Mouse (Mus musculus) ES-Bruce4 (cell line): Measurements from ENCODE around the gene Mbnl1. TPM values are rescaled to one million over a fixed set of nuclear protein-coding genes. Genes with fewer than 3 reads are reported as not detected.

Experiments used
- H3K27ac ChIP-seq: 2 replicates; pipeline ENCODE4 v1.5.1; 2012; ENCODE audit warnings: low read length, inconsistent platforms; ENCODE audit not compliant: insufficient read depth
- H3K27me3 ChIP-seq: 2 replicates; pipeline ENCODE4 v1.6.1; 2012; ENCODE audit warnings: mild to moderate bottlenecking, low read length, inconsistent platforms; ENCODE audit not compliant: control insufficient read depth, poor library complexity, insufficient read depth, severe bottlenecking
- H3K36me3 ChIP-seq: 2 replicates; pipeline ENCODE4 v1.6.1; 2012; ENCODE audit warnings: inconsistent platforms, mild to moderate bottlenecking, low read length, moderate library complexity; ENCODE audit not compliant: control insufficient read depth, poor library complexity, insufficient read depth, severe bottlenecking
- H3K4me1 ChIP-seq: one replicate; pipeline ENCODE4 v1.8.1; 2011; ENCODE audit warnings: low read length; ENCODE audit not compliant: control insufficient read depth, insufficient read depth
- H3K4me3 ChIP-seq: 2 replicates; pipeline ENCODE4 v1.5.1; 2011; ENCODE audit warnings: low read depth, mild to moderate bottlenecking, low read length
- H3K9ac ChIP-seq: 2 replicates; pipeline ENCODE4 v1.6.1; 2012; ENCODE audit warnings: low read depth, mild to moderate bottlenecking, inconsistent platforms; ENCODE audit not compliant: poor library complexity, severe bottlenecking
- H3K9me3 ChIP-seq: replicated peaks from 2 replicates; pipeline ENCODE4 v1.6.1; 2012; ENCODE audit warnings: mild to moderate bottlenecking, low read length, inconsistent platforms; ENCODE audit not compliant: control insufficient read depth, poor library complexity, insufficient read depth, severe bottlenecking
- CTCF ChIP-seq: IDR thresholded peaks from one replicate; pipeline ENCODE4 v1.8.1; 2011; ENCODE audit warnings: low read depth, low read length
- EP300 ChIP-seq: IDR thresholded peaks from 2 replicates; pipeline ENCODE4 v1.6.1; 2011; ENCODE audit warnings: low read depth, low read length; ENCODE audit not compliant: insufficient read depth
- POLR2A ChIP-seq: IDR thresholded peaks from one replicate; pipeline ENCODE4 v1.8.1; 2011; ENCODE audit warnings: low read length; ENCODE audit not compliant: insufficient read depth
- polyA plus RNA-seq: library from polyadenylated mRNA; stranded (reverse); fragments of >200 nt; gene quantifications from 2 replicates; pipeline ENCODE4 v1.2.4, GENCODE M21; 2011; ENCODE audit warnings: low read depth; ENCODE audit not compliant: missing spikeins, insufficient read depth, insufficient read length

Mbnl1 gene
- polyA plus RNA-seq, 1 experiment = 26.6 TPM

DNA sequence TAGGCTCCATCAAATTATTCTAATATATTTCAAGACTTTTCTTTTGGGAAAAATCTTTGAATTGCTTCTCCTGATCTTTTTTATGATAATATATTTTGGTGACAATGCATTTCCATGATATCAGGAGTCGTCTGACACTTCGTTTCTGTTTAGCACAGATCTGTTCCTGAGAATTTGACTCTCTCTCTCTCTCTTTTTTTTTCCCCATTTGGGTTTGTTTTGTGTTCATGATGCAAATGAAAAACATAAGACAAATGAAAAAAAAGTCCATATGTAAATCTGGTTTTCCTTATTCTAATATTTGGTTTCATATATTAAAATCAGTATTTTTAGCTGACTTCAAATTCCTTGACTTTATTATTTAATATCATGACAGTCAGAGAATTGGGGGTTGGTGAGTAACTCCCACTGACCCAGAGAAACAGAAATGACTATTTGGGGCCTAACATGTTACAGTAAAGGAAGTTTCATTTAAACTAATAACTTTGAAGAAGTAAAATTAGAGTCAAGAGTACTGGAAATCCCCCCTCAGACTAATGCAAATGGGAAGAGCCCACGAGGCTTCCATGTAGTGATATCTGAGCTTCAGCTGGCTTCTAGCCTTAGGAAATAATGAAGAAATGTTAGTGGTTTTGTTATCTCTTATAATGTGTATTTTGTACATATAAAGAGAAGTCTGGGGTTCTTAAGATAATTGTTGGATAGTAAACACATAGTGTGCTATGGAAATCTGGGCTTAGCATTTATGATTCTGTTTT is 65.8 kb downstream of the Mbnl1 start:
- Histone ChIP-seq H3K9me3 (no peaks in the 10 kb centered on the region), H3K36me3 (no peaks in the 10 kb centered on the region), H3K27ac (no peak overlapping the region), H3K4me1 (no peaks in the 10 kb centered on the region), H3K4me3 (no peak overlapping the region), H3K27me3 (no peaks in the 10 kb centered on the region), H3K9ac (no peak overlapping the region)
- no peak for TF ChIP-seq POLR2A
- TF ChIP-seq EP300 = no peak
- TF ChIP-seq CTCF = no peak

DNA sequence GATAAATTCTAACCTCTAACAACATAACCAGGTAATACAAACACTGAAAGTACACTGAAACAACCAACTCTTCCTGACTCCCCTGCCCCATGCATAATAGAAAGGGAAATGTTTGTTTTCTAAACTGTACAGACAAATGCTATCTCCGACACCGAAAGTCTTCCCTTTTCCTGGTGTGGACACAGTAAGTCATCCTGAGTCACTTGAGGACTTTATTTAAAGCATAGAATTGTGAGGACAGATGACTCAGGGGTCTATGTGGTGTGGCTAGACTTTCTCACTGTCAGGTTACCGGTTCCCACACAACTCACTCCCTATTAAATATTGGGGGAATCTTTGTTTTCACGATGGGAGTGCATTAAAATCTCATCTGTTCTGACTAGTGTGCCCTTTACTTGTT is 68.5 kb downstream of the Mbnl1 start:
- TF ChIP-seq EP300 = no peak
- no peak for TF ChIP-seq CTCF
- no peak for TF ChIP-seq POLR2A
- Histone ChIP-seq H3K4me3 (no peak overlapping the region), H3K9me3 (no peaks in the 10 kb centered on the region), H3K27me3 (no peaks in the 10 kb centered on the region), H3K36me3 (no peaks in the 10 kb centered on the region), H3K4me1 (no peaks in the 10 kb centered on the region), H3K27ac (no peak overlapping the region), H3K9ac (no peak overlapping the region)

DNA sequence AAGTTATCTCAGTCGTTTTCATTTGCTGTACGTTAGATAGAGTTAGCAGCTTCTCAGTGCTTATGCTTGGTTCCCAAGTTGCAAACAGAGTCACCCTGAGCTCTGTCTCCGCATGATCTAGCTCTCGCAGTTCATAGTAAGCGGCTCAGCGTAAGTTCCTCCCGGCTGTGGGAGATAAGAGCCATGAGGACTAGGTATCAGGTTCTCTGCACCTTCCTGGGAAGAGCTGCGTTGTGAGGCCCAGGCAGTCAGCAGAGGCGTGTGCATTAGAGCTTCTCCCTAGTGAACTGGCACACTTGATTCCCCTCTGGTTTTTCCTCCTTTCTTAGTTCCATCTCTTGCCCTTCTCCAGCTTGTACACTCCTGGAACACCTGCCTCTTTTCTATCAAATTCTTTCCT is 73.6 kb downstream of the Mbnl1 start:
- no peaks in the 10 kb centered on the region for H3K4me1 ChIP-seq
- TF ChIP-seq EP300 (no peak), CTCF (no peak), POLR2A (no peak)
- no peaks in the 10 kb centered on the region for H3K9me3 ChIP-seq
- no peaks in the 10 kb centered on the region for H3K36me3 ChIP-seq
- no peak overlapping the region for H3K4me3 ChIP-seq
- H3K9ac ChIP-seq = no peak overlapping the region
- H3K27me3 ChIP-seq = no peaks in the 10 kb centered on the region
- no peak overlapping the region for H3K27ac ChIP-seq

DNA sequence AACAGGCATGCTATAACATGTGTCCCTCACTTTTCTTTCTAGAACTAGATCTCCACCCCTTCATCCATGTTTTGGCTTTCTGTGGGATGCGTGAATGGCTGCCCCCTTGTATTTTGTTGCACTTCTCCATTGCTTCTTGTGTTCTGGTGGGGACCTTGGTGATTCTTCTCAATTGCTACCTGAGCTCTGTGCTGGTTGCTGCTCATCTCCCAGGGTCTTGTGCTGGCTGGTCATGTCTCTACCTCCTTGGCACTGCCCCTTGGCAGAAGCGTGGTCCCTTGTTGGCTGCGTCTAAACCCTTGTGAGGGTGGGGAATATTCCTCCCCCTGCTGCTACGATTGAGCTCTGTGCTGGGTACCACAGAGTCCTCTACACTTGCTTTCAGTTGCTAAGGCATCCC is 74.3 kb downstream of the Mbnl1 start:
- H3K27me3 ChIP-seq = no peaks in the 10 kb centered on the region
- TF ChIP-seq CTCF = no peak
- TF ChIP-seq EP300 = no peak
- no peak for TF ChIP-seq POLR2A
- H3K36me3 ChIP-seq = no peaks in the 10 kb centered on the region
- no peaks in the 10 kb centered on the region for H3K9me3 ChIP-seq
- H3K27ac ChIP-seq = no peak overlapping the region
- H3K4me1 ChIP-seq = no peaks in the 10 kb centered on the region
- H3K4me3 ChIP-seq = no peak overlapping the region
- H3K9ac ChIP-seq = no peak overlapping the region

DNA sequence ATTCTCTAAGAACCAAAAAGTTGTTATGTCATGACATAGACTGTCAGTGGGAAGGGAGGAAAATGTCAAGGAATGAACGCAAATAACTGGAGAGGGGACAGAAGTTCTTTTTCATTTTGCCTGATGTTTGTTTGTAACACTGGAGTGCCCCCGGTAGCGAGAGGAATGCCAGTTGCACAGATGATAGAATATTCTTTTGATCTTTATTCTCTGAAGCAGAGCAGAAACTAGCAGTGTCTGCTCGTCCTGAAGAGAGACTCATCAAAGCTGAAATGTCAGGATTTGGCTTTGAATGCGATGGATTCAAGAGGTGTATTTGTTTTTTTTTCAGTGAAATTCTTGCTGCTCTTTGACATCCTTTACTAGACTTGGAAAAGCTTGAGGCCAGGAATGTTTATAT is 77.9 kb downstream of the Mbnl1 start:
- no peak overlapping the region for H3K27ac ChIP-seq
- no peaks in the 10 kb centered on the region for H3K27me3 ChIP-seq
- H3K36me3 ChIP-seq = no peaks in the 10 kb centered on the region
- H3K9ac ChIP-seq = no peak overlapping the region
- TF ChIP-seq POLR2A = no peak
- TF ChIP-seq CTCF = no peak
- no peak for TF ChIP-seq EP300
- H3K9me3 ChIP-seq = no peaks in the 10 kb centered on the region
- no peaks in the 10 kb centered on the region for H3K4me1 ChIP-seq
- no peak overlapping the region for H3K4me3 ChIP-seq

DNA sequence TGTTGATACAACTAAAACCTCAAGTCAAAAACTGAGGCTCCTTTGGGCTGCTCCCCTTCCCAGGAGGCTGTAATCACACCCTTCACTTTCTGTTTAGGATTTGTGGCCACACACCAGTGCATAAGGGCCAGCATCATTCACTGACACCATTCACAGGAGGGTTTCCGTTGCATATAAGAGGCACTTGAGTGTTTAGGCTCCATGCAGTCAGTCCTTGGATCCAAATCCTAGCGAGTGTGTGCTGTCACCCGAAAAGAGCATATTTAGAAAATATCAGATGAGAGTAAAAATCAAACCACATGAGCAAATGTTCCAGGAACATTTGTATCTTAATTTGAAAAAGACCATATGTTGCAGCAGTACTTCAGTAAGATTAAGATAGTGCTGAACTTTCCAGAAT is 79.0 kb downstream of the Mbnl1 start:
- Histone ChIP-seq H3K9me3 (no peaks in the 10 kb centered on the region), H3K27ac (no peak overlapping the region), H3K27me3 (no peaks in the 10 kb centered on the region), H3K4me1 (no peaks in the 10 kb centered on the region), H3K9ac (no peak overlapping the region), H3K4me3 (no peak overlapping the region), H3K36me3 (no peaks in the 10 kb centered on the region)
- no peak for TF ChIP-seq POLR2A
- TF ChIP-seq CTCF = no peak
- TF ChIP-seq EP300 = no peak
